ENCODE assay signal across 32 mouse cellular contexts in genomic region chr1:181321149-181321548, GRCm38 (mm10). TPM values are rescaled to one million over a fixed set of nuclear protein-coding genes. Genes with fewer than 3 reads are reported as not detected.
"Had no signal": no experiment of that assay in that cellular context is flagged by ENCODE, and none has a peak within 500 bp of the region (broad histone marks: within the 10 kb centered on the region; RNA-seq: fewer than 3 reads in every experiment).

No protein-coding gene starts in this region.

- H3K27me3 ChIP-seq: heart, embryonic 13.5 days; heart, embryonic 15.5 days; hindbrain, embryonic 12.5 days; intestine, embryonic 15.5 days; limb, embryonic 13.5 days; limb, embryonic 15.5 days had no signal

- DNase-seq: gastrocnemius, adult 2 months; gastrocnemius, postnatal 10 days; gastrocnemius, postnatal 25 days; heart, adult 2 months; heart, postnatal 4 days; kidney, adult 18-20 months; kidney, adult 8-10 months; kidney, postnatal 10 days; kidney, postnatal 25 days; kidney, postnatal 4 days; layer of hippocampus, postnatal 36 days; left cerebral cortex, postnatal 4 days had no signal

- H3K9me3 ChIP-seq: heart, embryonic 15.5 days; hindbrain, embryonic 10.5 days; hindbrain, embryonic 12.5 days; intestine, embryonic 15.5 days; limb, embryonic 13.5 days; limb, embryonic 15.5 days had no signal

- H3K4me3 ChIP-seq: gastrocnemius, adult 2 months; heart, adult 2 months; heart, embryonic 13.5 days; heart, embryonic 15.5 days; hindbrain, embryonic 10.5 days; hindbrain, embryonic 12.5 days; intestine, embryonic 15.5 days; layer of hippocampus, adult 2 months; limb, embryonic 13.5 days; limb, embryonic 15.5 days had no signal

- H3K4me1 ChIP-seq: heart, embryonic 15.5 days; hindbrain, embryonic 10.5 days; hindbrain, embryonic 12.5 days; intestine, embryonic 15.5 days; limb, embryonic 13.5 days; limb, embryonic 15.5 days had no signal

- H3K36me3 ChIP-seq: heart, embryonic 13.5 days; heart, embryonic 15.5 days; hindbrain, embryonic 10.5 days; hindbrain, embryonic 12.5 days; intestine, embryonic 15.5 days; limb, embryonic 13.5 days; limb, embryonic 15.5 days had no signal

- H3K27ac ChIP-seq: gastrocnemius, adult 2 months; heart, adult 2 months; heart, embryonic 13.5 days; heart, embryonic 15.5 days; hindbrain, embryonic 10.5 days; hindbrain, embryonic 12.5 days; hindbrain, embryonic 14.5 days; intestine, embryonic 15.5 days; layer of hippocampus, adult 2 months; limb, embryonic 13.5 days; limb, embryonic 15.5 days; liver, embryonic 14.5 days had no signal

- ATAC-seq: forebrain, embryonic 16.5 days; hindbrain, embryonic 16.5 days; inflammation-experienced regulatory T-cells, adult 6 months; intestine, embryonic 15.5 days; intestine, postnatal 0 days had no signal

RNA-seq across cellular contexts. Expression of gene Cnih3, which starts 31.3 kb away (rescaled TPM):
- total RNA-seq: gastrocnemius, adult 2 months; gastrocnemius, postnatal 25 days; granulocyte monocyte progenitor cell, adult 5-6 weeks; heart, adult 2 months; heart, postnatal 25 days; heart, postnatal 4 days; liver, adult 2 months had no signal
- polyA plus RNA-seq: heart, postnatal 0 days; inflammation-experienced regulatory T-cells, adult 6 months; kidney, embryonic 14.5 days; limb, embryonic 11.5 days; liver, adult 2 months had no signal
